Mouse (Mus musculus) heart, postnatal 10 days (tissue): ENCODE results near the gene 9230102O04Rik. TPM values are rescaled to one million over a fixed set of nuclear protein-coding genes. Genes with fewer than 3 reads are reported as not detected.
A peak's percentile ranks its signal among the peaks of the same experiment; 100 is the strongest.

ENCODE experiments used
- DNase-seq, 2 experiments: peaks; one replicate each; pipeline ENCODE4 v3.0.0; 2021
- intact Hi-C: fragments of 180-260 bp; cut with DNase I; formaldehyde crosslinking; loops from one replicate; pipeline ENCODE4 v1.15.1; 2025
- total RNA-seq, 2 experiments: library from RNA; stranded (reverse); gene quantifications; 2 replicates each; pipeline ENCODE4 v1.2.3; 2021

9230102O04Rik gene
- total RNA-seq, 2 experiments from 2014 or later: not detected

GRCm38 (mm10) chr2:9886031-9886430, 3.3 kb downstream of the 9230102O04Rik start:
- no peak for DNase-seq
- intact Hi-C loops: no loop called here

GRCm38 (mm10) chr2:9885217-9885770, 4.0 kb downstream of the 9230102O04Rik start:
- intact Hi-C loops: no loop called here
- no peak for DNase-seq

GRCm38 (mm10) chr2:9884533-9885216, 4.7 kb downstream of the 9230102O04Rik start:
- DNase-seq: no peak
- intact Hi-C loops: no loop called here

- no peak for DNase-seq
- intact Hi-C loops: no loop called here
Measured at GRCm38 (mm10) chr2:9883803-9884532, 5.4 kb downstream of the 9230102O04Rik start.

GRCm38 (mm10) chr2:9882926-9883802, 6.2 kb downstream of the 9230102O04Rik start:
- intact Hi-C loops: no loop called here
- peak; percentile 40 to 42 for DNase-seq

- DNase-seq: peak; percentile 42 to 49
- intact Hi-C loops: no loop called here
Measured at GRCm38 (mm10) chr2:9882371-9882925, 6.9 kb downstream of the 9230102O04Rik start.

DNA sequence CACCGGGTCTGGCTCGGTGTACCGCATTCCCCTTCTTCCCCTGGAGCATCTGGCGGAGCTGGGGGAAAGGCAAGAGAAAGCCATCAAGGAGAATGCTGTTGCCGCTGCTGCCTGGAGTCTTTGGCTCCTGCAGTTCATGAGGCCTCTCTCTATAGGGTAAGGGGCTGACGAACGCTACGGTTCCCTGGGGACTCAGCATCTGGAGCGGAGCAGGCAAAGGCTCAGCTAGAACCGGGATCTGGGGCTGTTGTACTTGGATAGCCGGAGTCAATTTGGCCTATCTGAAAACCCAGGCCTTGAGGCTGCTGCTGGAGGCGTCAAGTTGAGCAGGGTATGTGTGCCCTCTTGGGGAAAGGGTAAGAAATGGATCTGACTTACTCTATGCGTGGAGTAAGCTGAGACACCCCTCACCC, 7.7 kb downstream of the 9230102O04Rik start:
- DNase-seq: no peak
- intact Hi-C loops: no loop called here

DNA sequence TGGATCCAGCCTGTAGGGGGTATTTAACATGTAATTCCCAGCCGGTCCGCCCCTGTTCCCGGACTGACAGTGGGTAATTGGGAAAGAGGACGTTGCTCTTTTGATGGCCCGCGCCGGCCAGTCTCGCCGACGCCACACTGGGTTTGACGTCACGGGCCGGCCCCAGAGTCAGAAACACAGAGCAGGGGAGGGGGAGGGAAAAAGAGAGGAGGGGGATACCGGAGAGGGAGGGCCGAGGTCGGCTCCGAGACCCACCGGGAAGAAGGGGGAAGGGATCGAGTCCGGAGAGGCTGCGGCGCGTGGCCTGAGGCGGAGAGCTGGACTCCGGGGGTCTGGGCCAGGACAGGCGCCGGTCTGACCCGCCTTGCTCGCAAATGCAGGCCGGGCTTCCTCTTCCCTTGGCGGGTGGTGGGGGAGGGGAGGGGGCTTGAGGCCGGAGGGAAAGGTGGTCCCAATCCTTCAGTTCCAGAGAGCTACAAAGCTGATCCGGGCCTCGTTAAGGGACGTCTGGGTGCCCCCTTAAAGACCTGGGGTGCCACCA, 8.2 kb downstream of the 9230102O04Rik start, which contains the start of gene 4930412O13Rik:
Gene 4930412O13Rik, plus strand, starts transcription at position 202 of the 541 bp plus-strand sequence.
- DNase-seq: no peak
- intact Hi-C loops: no loop called here

DNA sequence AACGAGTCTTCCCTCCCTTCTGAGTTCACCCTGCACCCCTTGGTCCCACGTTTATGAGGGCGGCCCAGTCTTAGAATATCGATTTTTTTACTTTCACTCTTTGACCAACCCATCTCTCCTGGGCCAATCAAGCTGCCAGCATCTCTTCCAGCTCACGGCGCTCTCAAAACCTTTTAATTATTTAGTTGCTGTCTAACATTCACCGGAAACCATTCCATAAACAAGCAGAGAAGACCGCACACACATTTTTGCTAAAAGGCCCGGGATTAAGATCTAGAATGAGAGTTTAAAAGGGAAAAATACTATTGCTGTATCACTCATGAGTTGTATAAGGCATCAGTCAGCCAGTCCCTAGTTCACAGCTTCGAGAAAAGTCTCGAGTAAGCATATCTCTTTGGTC, 9.1 kb downstream of the 9230102O04Rik start:
- intact Hi-C loops: no loop called here

DNA sequence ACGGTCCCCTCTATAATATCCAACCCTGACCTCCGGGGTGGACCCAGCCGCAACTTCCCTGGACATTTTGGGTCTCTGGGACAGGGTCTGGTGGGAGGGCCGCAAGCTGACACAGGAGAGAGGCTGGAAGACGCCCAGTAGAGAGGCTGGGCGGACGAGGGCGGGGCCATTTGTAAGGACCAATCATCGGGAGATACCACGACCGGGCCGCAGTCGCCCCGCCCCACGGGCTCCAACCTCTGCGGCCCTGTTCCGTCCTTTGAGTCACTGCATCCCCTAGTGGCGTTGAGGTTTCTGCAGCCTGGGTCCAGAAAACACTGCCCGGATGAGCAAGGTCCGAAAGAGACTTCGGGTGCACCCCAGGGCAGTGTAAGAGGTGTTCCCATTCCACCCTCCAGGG, 9.8 kb downstream of the 9230102O04Rik start:
- intact Hi-C loops: loop anchor here (1.0 to 2.0 kb wide), 2 partner anchors 1125 to 1205 kb away; no protein-coding TSS in a partner anchor
- peak; percentile 94 to 95 for DNase-seq

More for the DNA sequence above, 9.1 kb downstream of the 9230102O04Rik start:
- no peak for DNase-seq

DNA sequence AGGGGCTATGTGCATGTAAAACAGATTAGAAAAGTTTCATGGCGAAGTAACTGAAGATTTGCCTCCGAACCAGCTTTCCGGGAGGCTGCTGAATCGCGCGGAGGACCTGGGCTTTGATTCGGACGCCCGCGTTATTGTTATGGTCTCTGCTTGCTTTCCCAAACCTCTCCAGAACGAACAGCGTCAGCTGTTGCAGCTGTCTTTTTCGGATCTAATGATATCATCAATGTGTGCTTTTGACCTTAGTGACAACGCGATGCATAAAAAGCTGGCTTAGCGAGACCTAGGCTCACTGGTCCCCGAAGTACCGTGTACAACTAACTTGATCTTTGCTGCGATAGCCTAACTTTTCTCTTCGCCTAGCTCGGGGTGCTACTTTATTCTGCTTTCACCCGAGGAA, 10.2 kb downstream of the 9230102O04Rik start:
- intact Hi-C loops: loop anchor here (1.0 to 2.0 kb wide), 2 partner anchors 1125 to 1204 kb away; no protein-coding TSS in a partner anchor
- DNase-seq: no peak

GRCm38 (mm10) chr2:9878564-9879081, 10.7 kb downstream of the 9230102O04Rik start:
- intact Hi-C loops: loop anchor here (1.0 to 2.0 kb wide), 2 partner anchors 1124 to 1204 kb away; no protein-coding TSS in a partner anchor
- peak; percentile 49 to 51 for DNase-seq

DNA sequence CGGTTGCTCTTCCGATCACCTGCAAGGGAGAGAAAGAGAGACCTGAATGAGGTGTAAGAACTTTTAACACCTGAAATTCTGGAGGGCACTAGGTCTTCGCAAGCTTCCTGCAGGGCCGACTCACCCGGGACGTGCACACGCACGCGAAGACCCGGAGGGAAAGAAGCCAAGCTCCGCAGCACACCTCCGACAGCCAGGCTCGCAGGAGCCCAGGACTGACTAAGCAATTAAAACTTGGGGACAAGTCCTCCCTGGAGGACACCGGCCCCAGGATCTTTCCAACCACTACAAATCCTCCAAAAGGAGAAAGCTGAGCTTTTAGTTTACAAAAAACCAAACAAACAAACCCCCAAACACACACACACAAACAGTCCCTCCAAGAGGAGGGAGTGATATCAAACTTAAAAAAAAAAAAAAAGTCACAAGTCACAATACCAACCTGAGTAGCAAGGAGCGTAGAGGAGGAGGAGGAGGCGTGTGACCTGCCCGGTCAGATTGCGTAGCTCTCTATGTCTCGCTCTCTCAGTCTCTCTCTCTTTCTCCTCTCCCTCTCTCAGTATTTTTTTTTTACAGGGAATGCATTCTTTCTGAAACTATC, 11.3 kb downstream of the 9230102O04Rik start:
- no peak for DNase-seq
- intact Hi-C loops: loop anchor here (2.0 kb wide), 1 partner anchor 1203 kb away; no protein-coding TSS in a partner anchor

DNA sequence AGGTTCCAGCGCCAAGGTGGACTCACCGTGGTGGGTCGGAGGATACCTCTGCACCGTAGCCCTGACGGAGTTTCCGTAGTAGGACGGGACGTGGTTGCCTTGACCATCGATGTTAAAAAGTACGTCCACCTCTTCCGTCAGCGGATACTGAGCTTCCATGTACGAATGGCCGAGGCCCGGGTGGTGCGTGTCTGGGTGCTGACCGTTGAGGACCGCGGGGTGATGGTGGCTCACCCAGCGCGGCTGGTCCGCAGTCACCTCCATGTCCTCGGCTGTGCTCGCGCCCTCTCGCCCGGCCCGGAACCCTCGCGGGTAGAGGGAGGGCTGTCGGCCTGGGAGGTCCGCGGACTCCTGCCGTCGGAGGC, 12.0 kb downstream of the 9230102O04Rik start:
- intact Hi-C loops: no loop called here
- DNase-seq: peak in 1 of 2 experiments; percentile 37

DNA sequence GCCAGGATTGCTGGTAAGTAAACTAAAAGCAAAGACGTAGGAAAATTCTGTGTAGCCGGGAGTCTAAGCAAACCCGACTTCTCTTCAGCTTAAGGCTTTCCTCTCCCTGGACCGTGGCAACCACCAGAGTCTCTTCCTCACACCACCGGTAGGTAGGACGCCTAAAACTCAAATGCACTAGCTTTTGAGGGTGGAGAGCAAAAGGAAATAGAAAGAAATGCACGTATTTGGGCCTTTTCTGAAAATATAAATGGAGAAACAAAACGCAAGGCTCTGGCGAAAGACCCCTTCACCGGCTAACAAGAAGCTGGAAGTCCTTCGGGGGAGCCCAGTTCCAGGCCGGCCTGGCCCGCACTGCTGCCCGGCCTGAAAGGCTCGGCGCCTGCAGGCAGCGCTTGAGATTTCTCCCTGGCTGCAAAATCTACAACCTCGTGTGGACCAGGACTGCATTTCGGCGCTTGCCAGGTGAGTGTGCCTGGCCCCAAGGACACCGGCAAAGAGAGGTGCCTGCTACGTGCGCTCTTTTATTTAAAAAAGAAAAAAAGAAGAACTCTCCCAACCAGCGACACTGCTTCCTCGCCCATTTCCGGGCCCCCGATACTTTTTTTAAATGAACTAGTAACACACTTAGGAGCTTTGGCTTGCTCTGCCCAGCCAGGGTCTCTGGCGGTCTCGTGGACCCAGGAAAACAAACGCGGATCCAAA, 12.6 kb downstream of the 9230102O04Rik start:
- intact Hi-C loops: no loop called here
- no peak for DNase-seq

DNA sequence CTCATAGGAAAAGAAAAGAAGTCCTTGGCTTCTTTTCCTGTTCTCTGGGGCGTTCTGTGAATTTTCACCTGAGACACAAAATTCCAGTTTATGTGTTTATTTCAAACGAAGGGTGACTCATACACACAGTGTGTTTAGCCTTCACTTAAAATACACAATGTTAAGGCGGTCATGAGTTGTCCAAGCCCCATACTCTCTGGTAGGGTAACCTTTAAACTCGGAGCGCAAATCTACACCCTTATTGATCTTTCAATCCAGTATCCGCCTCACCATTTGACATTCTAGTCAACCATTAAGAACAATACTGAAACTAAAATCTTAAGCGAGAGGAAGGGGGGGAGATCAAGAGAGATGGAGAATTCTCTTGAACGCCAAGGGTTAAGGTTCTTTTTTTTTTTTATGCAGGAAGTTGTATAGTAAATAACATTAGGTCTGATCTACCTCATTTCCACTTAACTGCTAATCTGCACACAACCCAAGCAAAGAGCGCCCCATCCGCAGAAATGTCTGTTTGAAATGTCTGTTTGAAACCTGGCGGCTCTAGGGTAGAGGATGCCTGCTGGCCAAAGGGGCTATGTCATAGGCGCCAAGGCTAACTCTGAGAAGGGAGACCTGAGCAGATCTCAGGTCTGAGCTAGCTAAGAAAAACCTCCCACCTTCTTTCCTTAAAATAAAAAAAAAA, 13.5 kb downstream of the 9230102O04Rik start:
- no peak for DNase-seq
- intact Hi-C loops: no loop called here

DNA sequence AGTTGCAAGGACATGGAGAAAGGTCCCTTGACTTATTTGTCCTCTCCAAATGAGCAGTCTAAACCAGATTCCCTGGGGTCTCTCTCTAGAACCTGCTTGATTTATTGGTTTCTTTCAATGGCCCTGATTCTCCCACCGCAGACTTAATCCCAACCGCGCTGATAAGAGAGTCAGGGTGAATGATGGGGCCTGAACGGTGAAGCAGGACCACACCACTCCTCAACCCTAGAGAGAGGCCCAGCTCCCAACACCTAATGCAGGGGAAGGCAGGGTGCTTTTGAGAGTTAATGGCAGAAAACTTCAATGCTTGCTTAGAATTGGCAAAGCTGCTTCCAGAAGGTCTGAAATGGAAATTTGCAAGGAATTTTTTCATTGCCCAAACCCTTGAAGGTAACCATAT, 14.1 kb downstream of the 9230102O04Rik start:
- intact Hi-C loops: no loop called here

More for the DNA sequence above, 14.1 kb downstream of the 9230102O04Rik start:
- DNase-seq: no peak
